In the genomic region with DNA sequence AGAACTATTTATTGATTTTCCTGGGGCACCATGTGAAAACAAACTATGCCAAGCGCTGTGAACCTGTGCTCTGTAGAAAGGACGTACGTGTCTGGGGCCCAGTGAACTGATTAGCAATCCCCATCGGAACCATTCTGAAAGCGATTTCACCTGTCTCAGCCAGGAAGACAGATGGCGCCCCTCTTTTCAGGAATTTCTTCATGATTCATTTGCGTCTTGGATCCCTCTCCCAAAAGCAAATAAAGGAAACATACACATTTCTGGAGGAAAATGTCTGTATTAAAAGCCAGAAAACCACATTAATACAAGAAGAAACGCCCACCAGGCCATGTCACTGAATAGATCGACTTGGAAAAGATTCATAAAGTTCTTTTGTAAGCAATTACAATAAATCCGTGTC, we compare ENCODE assay signal across 8 mouse cellular contexts. TPM values are rescaled to one million over a fixed set of nuclear protein-coding genes. Genes with fewer than 3 reads are reported as not detected.
DNase-seq lines count a peak whose midpoint lies in the region; ATAC-seq and TF ChIP-seq lines count a peak whose summit lies in the region.
"Had no signal": no experiment of that assay in that cellular context is flagged by ENCODE, and none has a peak within 500 bp of the region (broad histone marks: within the 10 kb centered on the region; RNA-seq: fewer than 3 reads in every experiment).

No protein-coding gene starts in this region.

- DNase-seq in lung, embryonic 14.5 days, result peak; percentile 7
- DNase-seq in lung, postnatal 14 days, result no peak
- no peak for DNase-seq in limb, embryonic 10.5 days (ENCODE audit: low spot score)
- DNase-seq in right cerebral cortex, postnatal 25 days, result peak; percentile 25
- no peak for DNase-seq in adrenal gland, postnatal 4 days (ENCODE audit: low spot score in 2 of 2)
- DNase-seq: gastrocnemius, postnatal 10 days had no signal

- H3K4me1 ChIP-seq in lung, embryonic 14.5 days (ENCODE audit: insufficient read depth), result no peaks in the 10 kb centered on the region
- H3K4me1 ChIP-seq in embryonic facial prominence, embryonic 15.5 days, result peaks cover 11% of the 10 kb centered on the region
- H3K4me1 ChIP-seq in limb, embryonic 10.5 days, result peaks cover 17% of the 10 kb centered on the region

- TF ChIP-seq CTCF in lung, embryonic 14.5 days (IDR thresholded peaks at IDR 0.05; ENCODE audit: low read depth), result 0 out of 2 replicates have a peak, but pooled peaks have one; percentile 12

- 0 out of 2 replicates have a peak, but pooled peaks cover 4% of the 10 kb centered on the region for H3K27me3 ChIP-seq in lung, embryonic 14.5 days (ENCODE audit: insufficient read depth, low read length)
- peaks cover 18% of the 10 kb centered on the region for H3K27me3 ChIP-seq in embryonic facial prominence, embryonic 15.5 days
- peaks cover 39% of the 10 kb centered on the region for H3K27me3 ChIP-seq in limb, embryonic 10.5 days (ENCODE audit: low read depth, poor library complexity, severe bottlenecking)

- H3K9me3 ChIP-seq in lung, embryonic 14.5 days (ENCODE audit: low read depth, low read length), result no peaks in the 10 kb centered on the region
- no peaks in the 10 kb centered on the region for H3K9me3 ChIP-seq in embryonic facial prominence, embryonic 15.5 days (replicated peaks)
- H3K9me3 ChIP-seq in limb, embryonic 10.5 days (replicated peaks), result no peaks in the 10 kb centered on the region

- no peaks in the 10 kb centered on the region for H3K36me3 ChIP-seq in lung, embryonic 14.5 days (ENCODE audit: insufficient read depth)
- no peaks in the 10 kb centered on the region for H3K36me3 ChIP-seq in embryonic facial prominence, embryonic 15.5 days
- H3K36me3 ChIP-seq in limb, embryonic 10.5 days, result no peaks in the 10 kb centered on the region; the same call in 1 of the 2 replicates

- H3K4me3 ChIP-seq in lung, embryonic 14.5 days (ENCODE audit: low read depth, low read length), result peak overlapping the region; percentile 75
- H3K4me3 ChIP-seq in embryonic facial prominence, embryonic 15.5 days (replicated peaks), result peak overlapping the region; percentile 66
- 0 out of 2 replicates have a peak overlapping the region, but pooled peaks have one; percentile 74 for H3K4me3 ChIP-seq in limb, embryonic 10.5 days

- ATAC-seq in lung, embryonic 14.5 days (ENCODE audit: insufficient read depth), result no peak
- no peak for ATAC-seq in embryonic facial prominence, embryonic 15.5 days (ENCODE audit: insufficient number of reproducible peaks, low FRiP score, low TSS enrichment, low read depth)
- ATAC-seq in monocyte, adult 5-6 weeks (replicated peaks; ENCODE audit: insufficient number of reproducible peaks, low FRiP score, low TSS enrichment, poor library complexity, severe bottlenecking), result no peak

- H3K9ac ChIP-seq in lung, embryonic 14.5 days, result no peak overlapping the region
- H3K9ac ChIP-seq in embryonic facial prominence, embryonic 15.5 days, result no peak overlapping the region

- peak overlapping the region; percentile 95 for H3K4me2 ChIP-seq in lung, embryonic 14.5 days
- no peak overlapping the region; the same call in 1 of the 2 replicates for H3K4me2 ChIP-seq in embryonic facial prominence, embryonic 15.5 days (replicated peaks)

- H3K27ac ChIP-seq in lung, embryonic 14.5 days (ENCODE audit: low read depth), result no peak overlapping the region
- H3K27ac ChIP-seq in embryonic facial prominence, embryonic 15.5 days (replicated peaks), result no peak overlapping the region
- no peak overlapping the region for H3K27ac ChIP-seq in limb, embryonic 10.5 days

- WGBS in lung, embryonic 14.5 days, result 16% methylated on average over 10 of the region's 10 CpGs
- WGBS in embryonic facial prominence, embryonic 15.5 days, result 27% methylated on average over 10 of the region's 10 CpGs
- WGBS in limb, embryonic 10.5 days, result 37% methylated on average over 10 of the region's 10 CpGs

RNA-seq across cellular contexts. Expression of gene Tmem158, which starts 1.8 kb away (rescaled TPM):
- polyA plus RNA-seq in lung, embryonic 14.5 days (2014; fragmentation: Nextera tagmentation; extraction: Ambion mirVana), result 20.3 and 21.8 TPM in 2 replicates
- polyA plus RNA-seq in embryonic facial prominence, embryonic 15.5 days (2015; fragmentation: Nextera tagmentation; extraction: Ambion mirVana), result 17.0 and 18.8 TPM in 2 replicates
- polyA plus RNA-seq in limb, embryonic 10.5 days (2016; fragmentation: Nextera tagmentation; extraction: Ambion mirVana), result 4.2 and 4.9 TPM in 2 replicates
- total RNA-seq in adrenal gland, postnatal 4 days (2021), result 10 to 100 TPM; 25.0 to 25.7 TPM
- 0.57 to 1.3 TPM (median 1.2 TPM) in 3 replicates for total RNA-seq in monocyte, adult 5-6 weeks (2017)

RNA-seq across cellular contexts. Expression of gene Cdcp1, which starts 43.0 kb away (rescaled TPM):
- 12.5 and 13.4 TPM in 2 replicates for polyA plus RNA-seq in lung, embryonic 14.5 days (2014; fragmentation: Nextera tagmentation; extraction: Ambion mirVana)
- 11.6 and 14.1 TPM in 2 replicates for polyA plus RNA-seq in embryonic facial prominence, embryonic 15.5 days (2015; fragmentation: Nextera tagmentation; extraction: Ambion mirVana)
- polyA plus RNA-seq in limb, embryonic 10.5 days (2016; fragmentation: Nextera tagmentation; extraction: Ambion mirVana), result 2.8 and 3.5 TPM in 2 replicates
- total RNA-seq in adrenal gland, postnatal 4 days (2021), result 1 to 10 TPM in 1 of 2 experiments, under 1 TPM in 1; 0.73 to 2.6 TPM
- not detected in 3 replicates for total RNA-seq in monocyte, adult 5-6 weeks (2017)
- total RNA-seq: gastrocnemius, postnatal 10 days had no signal

Comparison
In these comparisons a context has a peak if more than half of its experiments do, and no peak if none do; other contexts are left out.
1. DNase-seq: peak in lung, embryonic 14.5 days (single experiment) and right cerebral cortex, postnatal 25 days (single experiment); none in lung, postnatal 14 days (single experiment), limb, embryonic 10.5 days (single experiment) and adrenal gland, postnatal 4 days (0 of 2).
2. Peak in every context shown above with its lines, with median percentiles within 50 percentile points of each other: H3K4me3 ChIP-seq.